Mouse (Mus musculus): ENCODE results near the gene Itga8. TPM values are rescaled to one million over a fixed set of nuclear protein-coding genes. Genes with fewer than 3 reads are reported as not detected.

Gene Itga8
- polyA plus RNA-seq, 1 experiment from 2014 or later = 36.7 TPM

DNA sequence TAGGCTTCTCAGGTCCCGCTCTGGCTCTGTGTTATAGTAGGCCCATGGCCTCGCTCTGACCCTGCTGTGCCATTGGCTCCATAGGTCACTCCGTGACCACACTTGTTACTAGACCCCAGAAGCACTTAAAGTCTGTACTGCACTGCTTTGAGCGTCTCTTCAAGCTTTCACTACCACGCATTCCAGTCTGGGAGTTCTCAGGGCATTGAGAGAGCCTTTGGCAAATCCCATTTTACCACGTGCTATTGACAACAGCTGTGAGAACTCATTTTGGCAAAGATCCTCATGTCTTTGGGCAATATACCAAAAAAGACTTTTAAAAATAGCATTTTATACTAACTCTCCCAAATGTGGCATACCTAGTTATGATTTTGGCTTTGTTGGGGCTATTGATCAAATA lies 147.0 kb downstream of the Itga8 start:
- ATAC-seq (ENCODE audit: low read depth) = peak; percentile 73
- H3K36me3 ChIP-seq (ENCODE audit: control insufficient read depth, insufficient read depth, low read length) = no peaks in the 10 kb centered on the region
- H3K9me3 ChIP-seq (ENCODE audit: control insufficient read depth, low read length) = no peaks in the 10 kb centered on the region
- WGBS = 60% methylated on average over 6 of the region's 6 CpGs
- no peak overlapping the region for H3K9ac ChIP-seq (ENCODE audit: low read length)
- peaks cover 14% of the 10 kb centered on the region; the same call in 1 of the 2 replicates for H3K4me1 ChIP-seq (replicated peaks; ENCODE audit: control insufficient read depth, insufficient read depth, low read length)
- no peak overlapping the region for H3K4me2 ChIP-seq (ENCODE audit: low read depth, low read length)
- H3K27me3 ChIP-seq (ENCODE audit: control insufficient read depth, insufficient read depth, low read depth, low read length) = no peaks in the 10 kb centered on the region
- no peak overlapping the region for H3K4me3 ChIP-seq (ENCODE audit: low read length)
- no peak overlapping the region for H3K27ac ChIP-seq (ENCODE audit: low read length)

- peaks cover 14% of the 10 kb centered on the region; the same call in 1 of the 2 replicates for H3K4me1 ChIP-seq (replicated peaks; ENCODE audit: control insufficient read depth, insufficient read depth, low read length)
- ATAC-seq (ENCODE audit: low read depth) = peak; percentile 88
- no peak overlapping the region for H3K4me3 ChIP-seq (ENCODE audit: low read length)
- H3K27ac ChIP-seq (ENCODE audit: low read length) = no peak overlapping the region
- no peak overlapping the region for H3K9ac ChIP-seq (ENCODE audit: low read length)
- no peaks in the 10 kb centered on the region for H3K9me3 ChIP-seq (ENCODE audit: control insufficient read depth, low read length)
- 29% methylated on average over 1 of the region's 1 CpGs for WGBS
- no peak overlapping the region for H3K4me2 ChIP-seq (ENCODE audit: low read depth, low read length)
- no peaks in the 10 kb centered on the region for H3K27me3 ChIP-seq (ENCODE audit: control insufficient read depth, insufficient read depth, low read depth, low read length)
- no peaks in the 10 kb centered on the region for H3K36me3 ChIP-seq (ENCODE audit: control insufficient read depth, insufficient read depth, low read length)
These were observed 148.2 kb downstream of the Itga8 start for GRCm38 (mm10) chr2:12153551-12153950.

DNA sequence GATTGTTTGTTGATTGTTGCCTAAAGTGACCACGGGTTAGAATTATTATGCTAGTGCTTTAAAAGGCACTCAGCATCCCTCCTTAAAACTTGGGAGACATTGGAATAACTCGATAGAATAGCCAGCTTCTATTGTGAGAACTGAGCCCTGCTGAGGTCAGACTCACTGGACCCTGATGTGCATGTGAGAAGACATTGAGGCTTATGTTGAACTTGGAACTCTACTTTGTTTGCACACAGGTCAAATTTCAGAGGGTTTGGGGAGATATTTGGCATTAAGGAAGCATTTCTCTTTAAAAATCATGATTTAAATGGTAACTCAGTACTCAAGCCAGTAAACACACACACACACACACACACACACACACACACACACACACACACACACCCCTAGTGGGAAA lies 153.8 kb downstream of the Itga8 start:
- 73% methylated on average over 2 of the region's 2 CpGs for WGBS
- no peaks in the 10 kb centered on the region; the same call in 1 of the 2 replicates for H3K4me1 ChIP-seq (replicated peaks; ENCODE audit: control insufficient read depth, insufficient read depth, low read length)
- no peak overlapping the region for H3K27ac ChIP-seq (ENCODE audit: low read length)
- no peaks in the 10 kb centered on the region for H3K27me3 ChIP-seq (ENCODE audit: control insufficient read depth, insufficient read depth, low read depth, low read length)
- no peak overlapping the region for H3K4me2 ChIP-seq (ENCODE audit: low read depth, low read length)
- no peak for ATAC-seq (ENCODE audit: low read depth)
- no peaks in the 10 kb centered on the region for H3K9me3 ChIP-seq (ENCODE audit: control insufficient read depth, low read length)
- no peaks in the 10 kb centered on the region for H3K36me3 ChIP-seq (ENCODE audit: control insufficient read depth, insufficient read depth, low read length)
- H3K4me3 ChIP-seq (ENCODE audit: low read length) = no peak overlapping the region
- no peak overlapping the region for H3K9ac ChIP-seq (ENCODE audit: low read length)

GRCm38 (mm10) chr2:12146612-12147011 lies 155.1 kb downstream of the Itga8 start:
- 56% methylated on average over 2 of the region's 2 CpGs for WGBS
- H3K27me3 ChIP-seq (ENCODE audit: control insufficient read depth, insufficient read depth, low read depth, low read length) = no peaks in the 10 kb centered on the region
- H3K4me2 ChIP-seq (ENCODE audit: low read depth, low read length) = no peak overlapping the region
- no peak for ATAC-seq (ENCODE audit: low read depth)
- no peak overlapping the region for H3K9ac ChIP-seq (ENCODE audit: low read length)
- H3K4me3 ChIP-seq (ENCODE audit: low read length) = no peak overlapping the region
- H3K27ac ChIP-seq (ENCODE audit: low read length) = no peak overlapping the region
- no peaks in the 10 kb centered on the region for H3K4me1 ChIP-seq (replicated peaks; ENCODE audit: control insufficient read depth, insufficient read depth, low read length)
- H3K9me3 ChIP-seq (ENCODE audit: control insufficient read depth, low read length) = no peaks in the 10 kb centered on the region
- no peaks in the 10 kb centered on the region for H3K36me3 ChIP-seq (ENCODE audit: control insufficient read depth, insufficient read depth, low read length)

DNA sequence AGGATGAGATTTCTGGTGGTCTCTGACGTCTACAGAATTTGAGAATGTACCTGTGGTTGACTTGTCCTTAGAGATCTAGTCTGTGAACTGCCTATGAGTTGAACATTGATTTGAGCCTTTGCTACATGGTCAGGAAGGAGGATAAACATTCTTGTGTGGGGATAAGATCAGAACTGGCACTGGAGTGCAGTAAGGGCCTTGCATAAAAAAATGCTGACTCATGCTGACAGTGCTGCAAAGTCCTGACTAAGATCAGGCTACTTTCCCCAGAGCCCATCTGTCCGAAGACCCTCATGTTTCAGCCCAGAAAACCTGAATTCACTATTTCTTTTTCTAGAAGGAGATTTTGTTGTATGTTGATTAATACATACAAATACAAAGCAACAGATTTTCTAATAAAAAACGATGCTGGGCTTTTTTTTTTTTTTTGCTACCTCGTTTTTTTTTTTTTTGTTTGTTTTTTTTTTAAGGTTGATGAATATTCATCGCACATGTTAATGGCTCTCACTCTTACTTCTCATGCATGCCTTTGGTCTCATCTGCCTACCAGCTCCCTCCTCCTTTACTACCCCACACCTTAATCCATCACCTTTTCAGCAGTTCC lies 162.9 kb downstream of the Itga8 start:
- no peaks in the 10 kb centered on the region for H3K4me1 ChIP-seq (replicated peaks; ENCODE audit: control insufficient read depth, insufficient read depth, low read length)
- 71% methylated on average over 5 of the region's 5 CpGs for WGBS
- H3K4me2 ChIP-seq (ENCODE audit: low read depth, low read length) = no peak overlapping the region
- H3K4me3 ChIP-seq (ENCODE audit: low read length) = no peak overlapping the region
- no peaks in the 10 kb centered on the region for H3K36me3 ChIP-seq (ENCODE audit: control insufficient read depth, insufficient read depth, low read length)
- no peak for ATAC-seq (ENCODE audit: low read depth)
- no peaks in the 10 kb centered on the region for H3K9me3 ChIP-seq (ENCODE audit: control insufficient read depth, low read length)
- no peaks in the 10 kb centered on the region for H3K27me3 ChIP-seq (ENCODE audit: control insufficient read depth, insufficient read depth, low read depth, low read length)
- H3K9ac ChIP-seq (ENCODE audit: low read length) = no peak overlapping the region
- H3K27ac ChIP-seq (ENCODE audit: low read length) = no peak overlapping the region

DNA sequence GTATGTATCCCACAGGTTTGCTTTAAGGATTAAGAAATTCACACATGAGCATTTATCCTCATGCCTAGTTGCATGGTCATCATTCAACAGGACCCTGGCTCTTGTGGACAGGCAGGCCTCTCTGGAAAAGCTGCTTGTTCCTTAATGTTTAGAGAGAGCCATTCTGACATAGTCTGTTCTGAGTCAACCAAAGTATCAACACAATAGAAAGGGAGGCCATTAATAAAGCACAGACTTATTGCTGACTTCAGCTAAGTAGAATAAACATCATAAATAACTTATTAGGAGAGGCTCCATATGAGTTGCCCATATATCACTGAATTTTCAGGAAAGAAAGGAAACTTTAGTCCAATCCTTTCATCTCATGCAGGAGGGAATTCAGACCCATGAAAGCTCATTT lies 175.1 kb downstream of the Itga8 start:
- Histone ChIP-seq H3K4me1 (replicated peaks; ENCODE audit: control insufficient read depth, insufficient read depth, low read length) (no peaks in the 10 kb centered on the region), H3K4me3 (ENCODE audit: low read length) (no peak overlapping the region), H3K36me3 (ENCODE audit: control insufficient read depth, insufficient read depth, low read length) (no peaks in the 10 kb centered on the region), H3K27ac (ENCODE audit: low read length) (no peak overlapping the region), H3K27me3 (ENCODE audit: control insufficient read depth, insufficient read depth, low read depth, low read length) (no peaks in the 10 kb centered on the region), H3K9me3 (ENCODE audit: control insufficient read depth, low read length) (no peaks in the 10 kb centered on the region), H3K9ac (ENCODE audit: low read length) (no peak overlapping the region), H3K4me2 (ENCODE audit: low read depth, low read length) (no peak overlapping the region)
- ATAC-seq (ENCODE audit: low read depth) = no peak

GRCm38 (mm10) chr2:12115479-12115878 lies 186.2 kb downstream of the Itga8 start:
- Histone ChIP-seq H3K9ac (ENCODE audit: low read length) (no peak overlapping the region), H3K4me2 (ENCODE audit: low read depth, low read length) (no peak overlapping the region), H3K27me3 (ENCODE audit: control insufficient read depth, insufficient read depth, low read depth, low read length) (no peaks in the 10 kb centered on the region), H3K9me3 (ENCODE audit: control insufficient read depth, low read length) (no peaks in the 10 kb centered on the region), H3K4me3 (ENCODE audit: low read length) (no peak overlapping the region), H3K36me3 (ENCODE audit: control insufficient read depth, insufficient read depth, low read length) (no peaks in the 10 kb centered on the region), H3K4me1 (replicated peaks; ENCODE audit: control insufficient read depth, insufficient read depth, low read length) (0 out of 2 replicates have a peak, but pooled peaks cover under 1% of the 10 kb centered on the region), H3K27ac (ENCODE audit: low read length) (no peak overlapping the region)
- ATAC-seq (ENCODE audit: low read depth) = no peak
- 41% methylated on average over 2 of the region's 2 CpGs for WGBS

- 38% methylated on average over 3 of the region's 3 CpGs for WGBS
- Histone ChIP-seq H3K4me2 (ENCODE audit: low read depth, low read length) (no peak overlapping the region), H3K27me3 (ENCODE audit: control insufficient read depth, insufficient read depth, low read depth, low read length) (no peaks in the 10 kb centered on the region), H3K36me3 (ENCODE audit: control insufficient read depth, insufficient read depth, low read length) (peaks cover 2% of the 10 kb centered on the region; the same call in 1 of the 2 replicates), H3K9ac (ENCODE audit: low read length) (no peak overlapping the region), H3K9me3 (ENCODE audit: control insufficient read depth, low read length) (no peaks in the 10 kb centered on the region), H3K4me3 (ENCODE audit: low read length) (no peak overlapping the region), H3K27ac (ENCODE audit: low read length) (no peak overlapping the region), H3K4me1 (replicated peaks; ENCODE audit: control insufficient read depth, insufficient read depth, low read length) (peaks cover 5% of the 10 kb centered on the region; the same call in 1 of the 2 replicates)
- peak; percentile 75 for ATAC-seq (ENCODE audit: low read depth)
These were observed 192.4 kb downstream of the Itga8 start for GRCm38 (mm10) chr2:12109306-12109705.

- WGBS = 88% methylated on average over 2 of the region's 2 CpGs
These were observed 193.4 kb downstream of the Itga8 start for GRCm38 (mm10) chr2:12108306-12108705.

More at GRCm38 (mm10) chr2:12108306-12108705, 193.4 kb downstream of the Itga8 start:
- Histone ChIP-seq H3K27ac (ENCODE audit: low read length) (no peak overlapping the region), H3K9ac (ENCODE audit: low read length) (no peak overlapping the region), H3K4me1 (replicated peaks; ENCODE audit: control insufficient read depth, insufficient read depth, low read length) (peaks cover 5% of the 10 kb centered on the region; the same call in 1 of the 2 replicates), H3K9me3 (ENCODE audit: control insufficient read depth, low read length) (no peaks in the 10 kb centered on the region), H3K4me2 (ENCODE audit: low read depth, low read length) (no peak overlapping the region), H3K27me3 (ENCODE audit: control insufficient read depth, insufficient read depth, low read depth, low read length) (no peaks in the 10 kb centered on the region), H3K36me3 (ENCODE audit: control insufficient read depth, insufficient read depth, low read length) (peaks cover 2% of the 10 kb centered on the region; the same call in 1 of the 2 replicates), H3K4me3 (ENCODE audit: low read length) (no peak overlapping the region)
- ATAC-seq (ENCODE audit: low read depth) = no peak

Data from lung, embryonic 16.5 days (tissue).